In genomic region chr7:28692545-28693320, GRCm38 (mm10) we compare ENCODE assay signal across 8 mouse cellular contexts. TPM values are rescaled to one million over a fixed set of nuclear protein-coding genes. Genes with fewer than 3 reads are reported as not detected.
DNase-seq lines count a peak whose midpoint lies in the region; ATAC-seq and TF ChIP-seq lines count a peak whose summit lies in the region.

TSS of gene Fbxo27 (plus strand) at chr7:28692849.

- intact Hi-C loops in gastrocnemius, adult 2 months (cut with DNase I) = no loop called here
- intact Hi-C loops in left cerebral cortex, postnatal 4 days (cut with DNase I) = no loop called here

- TF ChIP-seq EP300 in ES-Bruce4 (IDR thresholded peaks at IDR 0.05; ENCODE audit: insufficient read depth, low read depth, low read length) = peak; percentile 51; the same call in 1 of the 2 replicates

- peak; percentile 44 for ATAC-seq in hindbrain, embryonic 12.5 days (ENCODE audit: low FRiP score)
- peak; percentile 58; the same call in 1 of the 2 replicates for ATAC-seq in neural tube, embryonic 13.5 days (ENCODE audit: low read depth)

- H3K27ac ChIP-seq in gastrocnemius, adult 2 months = peak within 1 kb of the TSS; percentile 72
- peak within 1 kb of the TSS; percentile 59 for H3K27ac ChIP-seq in ES-Bruce4 (ENCODE audit: insufficient read depth, low read length)
- H3K27ac ChIP-seq in cortical plate, adult 2 months (ENCODE audit: insufficient read depth, low read length) = peak within 1 kb of the TSS; percentile 23; the same call in 1 of the 2 replicates
- no peak within 1 kb of the TSS for H3K27ac ChIP-seq in hindbrain, embryonic 12.5 days
- no peak within 1 kb of the TSS; the same call in 1 of the 2 replicates for H3K27ac ChIP-seq in neural tube, embryonic 13.5 days (replicated peaks)

- no peaks in the 10 kb centered on the region for H3K36me3 ChIP-seq in ES-Bruce4 (ENCODE audit: control insufficient read depth, insufficient read depth, low read length, poor library complexity, severe bottlenecking)
- H3K36me3 ChIP-seq in hindbrain, embryonic 12.5 days = no peaks in the 10 kb centered on the region
- H3K36me3 ChIP-seq in neural tube, embryonic 13.5 days = no peaks in the 10 kb centered on the region

- peak within 1 kb of the TSS; percentile 90 for H3K4me2 ChIP-seq in hindbrain, embryonic 12.5 days (replicated peaks)
- H3K4me2 ChIP-seq in neural tube, embryonic 13.5 days = peak within 1 kb of the TSS; percentile 86

- no peaks in the 10 kb centered on the region for H3K27me3 ChIP-seq in ES-Bruce4 (ENCODE audit: control insufficient read depth, insufficient read depth, low read length, poor library complexity, severe bottlenecking)
- H3K27me3 ChIP-seq in hindbrain, embryonic 12.5 days = peaks cover 27% of the 10 kb centered on the region
- peaks cover 29% of the 10 kb centered on the region for H3K27me3 ChIP-seq in neural tube, embryonic 13.5 days

- no peaks in the 10 kb centered on the region for H3K4me1 ChIP-seq in ES-Bruce4 (ENCODE audit: control insufficient read depth, insufficient read depth, low read length)
- no peaks in the 10 kb centered on the region for H3K4me1 ChIP-seq in cortical plate, adult 2 months (ENCODE audit: control insufficient read depth, insufficient read depth, low read length)
- peaks cover 17% of the 10 kb centered on the region for H3K4me1 ChIP-seq in hindbrain, embryonic 12.5 days
- H3K4me1 ChIP-seq in neural tube, embryonic 13.5 days (replicated peaks) = peaks cover 18% of the 10 kb centered on the region

- H3K4me3 ChIP-seq in gastrocnemius, adult 2 months = peak within 1 kb of the TSS; percentile 78
- peak within 1 kb of the TSS; percentile 87 for H3K4me3 ChIP-seq in ES-Bruce4 (ENCODE audit: low read depth, low read length)
- H3K4me3 ChIP-seq in cortical plate, adult 2 months (ENCODE audit: insufficient read depth, low read length) = peak within 1 kb of the TSS; percentile 46
- H3K4me3 ChIP-seq in hindbrain, embryonic 12.5 days = peak within 1 kb of the TSS; percentile 57
- peak within 1 kb of the TSS; percentile 58 for H3K4me3 ChIP-seq in neural tube, embryonic 13.5 days

- peak within 1 kb of the TSS; percentile 76 for H3K9ac ChIP-seq in ES-Bruce4 (ENCODE audit: low read depth, poor library complexity, severe bottlenecking)
- peak within 1 kb of the TSS; percentile 72 for H3K9ac ChIP-seq in hindbrain, embryonic 12.5 days
- H3K9ac ChIP-seq in neural tube, embryonic 13.5 days = peak within 1 kb of the TSS; percentile 70

- DNase-seq in gastrocnemius, adult 2 months = peak; percentile 49
- no peak for DNase-seq in gastrocnemius, postnatal 10 days
- peak; percentile 39 for DNase-seq in left cerebral cortex, postnatal 4 days
- DNase-seq in thymus, postnatal 25 days = no peak

- peak; percentile 36 for TF ChIP-seq POLR2A in ES-Bruce4 (IDR thresholded peaks at IDR 0.05; ENCODE audit: insufficient read depth, low read length)
- TF ChIP-seq POLR2A in cortical plate, adult 2 months (IDR thresholded peaks at IDR 0.05; ENCODE audit: extremely low read depth, insufficient read depth, low read length) = 0 out of 2 replicates have a peak, but pooled peaks have one; percentile 14

- 24% methylated on average over 30 of the region's 30 CpGs for WGBS in hindbrain, embryonic 12.5 days
- 29% methylated on average over 27 of the region's 30 CpGs for WGBS in neural tube, embryonic 13.5 days

- no peaks in the 10 kb centered on the region for H3K9me3 ChIP-seq in ES-Bruce4 (replicated peaks; ENCODE audit: control insufficient read depth, insufficient read depth, low read length, poor library complexity, severe bottlenecking)
- no peaks in the 10 kb centered on the region for H3K9me3 ChIP-seq in hindbrain, embryonic 12.5 days (replicated peaks)
- H3K9me3 ChIP-seq in neural tube, embryonic 13.5 days = no peaks in the 10 kb centered on the region

- no peak for TF ChIP-seq CTCF in gastrocnemius, adult 2 months (IDR thresholded peaks at IDR 0.05)
- no peak for TF ChIP-seq CTCF in ES-Bruce4 (IDR thresholded peaks at IDR 0.05; ENCODE audit: low read depth, low read length)
- no peak for TF ChIP-seq CTCF in cortical plate, adult 2 months (IDR thresholded peaks at IDR 0.05; ENCODE audit: extremely low read depth, insufficient read depth, low read length)

RNA-seq across cellular contexts. Expression of gene Fbxo27, which starts in this region (rescaled TPM):
- total RNA-seq in gastrocnemius, adult 2 months (2021) = under 1 TPM; 0.47 to 0.84 TPM
- 1 to 10 TPM; 1.1 to 1.7 TPM for total RNA-seq in gastrocnemius, postnatal 10 days (2021)
- polyA plus RNA-seq in ES-Bruce4 (2011; ENCODE audit: insufficient read depth, insufficient read length, low read depth, missing spikeins) = 5.2 and 9.6 TPM in 2 replicates
- 37.5 and 45.6 TPM in 2 replicates for polyA plus RNA-seq in cortical plate, adult 2 months (2012; rRNA removed)
- polyA plus RNA-seq in hindbrain, embryonic 12.5 days (2016; fragmentation: Nextera tagmentation; extraction: Ambion mirVana) = 7.0 and 8.9 TPM in 2 replicates
- total RNA-seq in left cerebral cortex, postnatal 4 days (2021) = 10 to 100 TPM; 20.1 to 22.8 TPM
- polyA plus RNA-seq in neural tube, embryonic 13.5 days (2015; fragmentation: Nextera tagmentation; extraction: Ambion mirVana) = 4.8 and 6.5 TPM in 2 replicates

Comparison
In these comparisons a context has a peak if more than half of its experiments do, and no peak if none do; other contexts are left out.
1. RNA of gene Fbxo27 (total RNA-seq): 20.1 to 22.8 TPM in left cerebral cortex, postnatal 4 days; 1.1 to 1.7 TPM in gastrocnemius, postnatal 10 days and 0.47 to 0.84 TPM in gastrocnemius, adult 2 months; every median in the first group is over 4 times any median in the second.
2. Peak in DNase-seq, H3K4me3 ChIP-seq and H3K27ac ChIP-seq in gastrocnemius, adult 2 months; RNA of the gene not detected or under 1 TPM.
3. H3K27ac ChIP-seq: peak in ES-Bruce4 (single experiment) and cortical plate, adult 2 months (single experiment); none in hindbrain, embryonic 12.5 days (single experiment) and neural tube, embryonic 13.5 days (single experiment).
4. Peak in every context shown above with its lines, with median percentiles within 50 percentile points of each other: H3K4me3 ChIP-seq and H3K9ac ChIP-seq.